Mouse (Mus musculus) CD4-positive helper T cell, adult 2 months (primary cell): Measurements from ENCODE around the gene Ccdc51.

ENCODE experiments used
- DNase-seq: peaks from one replicate; pipeline ENCODE4 v3.0.0-alpha.2; 2012; ENCODE audit warnings: low read depth, missing footprints, low spot score

The Ccdc51 gene

GRCm38 (mm10) chr9:109096856-109097255 lies 14.6 kb downstream of the Ccdc51 start:
- no peak for DNase-seq

- no peak for DNase-seq
Observed at GRCm38 (mm10) chr9:109097291-109097690, 15.0 kb downstream of the Ccdc51 start.

GRCm38 (mm10) chr9:109097831-109098230 lies 15.5 kb downstream of the Ccdc51 start:
- no peak for DNase-seq

- no peak for DNase-seq
Observed at GRCm38 (mm10) chr9:109098366-109098765, 16.1 kb downstream of the Ccdc51 start.

GRCm38 (mm10) chr9:109098969-109099368 lies 16.7 kb downstream of the Ccdc51 start:
- no peak for DNase-seq

- no peak for DNase-seq
Observed at GRCm38 (mm10) chr9:109100307-109100928, 18.1 kb downstream of the Ccdc51 start.

- no peak for DNase-seq
Observed at GRCm38 (mm10) chr9:109101933-109102445, 19.7 kb downstream of the Ccdc51 start.

- DNase-seq, result no peak
Observed at GRCm38 (mm10) chr9:109102541-109102940, 20.2 kb downstream of the Ccdc51 start.

GRCm38 (mm10) chr9:109103250-109103649 lies 21.0 kb downstream of the Ccdc51 start:
- DNase-seq, result no peak

- no peak for DNase-seq
Observed at GRCm38 (mm10) chr9:109104083-109104482, 21.8 kb downstream of the Ccdc51 start.

GRCm38 (mm10) chr9:109105011-109105410 lies 22.7 kb downstream of the Ccdc51 start:
- DNase-seq, result no peak

- no peak for DNase-seq
Observed at GRCm38 (mm10) chr9:109105648-109106047, 23.4 kb downstream of the Ccdc51 start.

GRCm38 (mm10) chr9:109107341-109107740 lies 25.0 kb downstream of the Ccdc51 start:
- no peak for DNase-seq

GRCm38 (mm10) chr9:109110240-109110639 lies 27.9 kb downstream of the Ccdc51 start:
- no peak for DNase-seq

GRCm38 (mm10) chr9:109111101-109111500 lies 28.8 kb downstream of the Ccdc51 start:
- DNase-seq, result no peak

- DNase-seq, result no peak
Observed at GRCm38 (mm10) chr9:109111591-109111990, 29.3 kb downstream of the Ccdc51 start.

- DNase-seq, result no peak
Observed at GRCm38 (mm10) chr9:109113331-109113730, 31.0 kb downstream of the Ccdc51 start.

- DNase-seq, result no peak
Observed at GRCm38 (mm10) chr9:109114276-109114675, 32.0 kb downstream of the Ccdc51 start.

GRCm38 (mm10) chr9:109114871-109115270 lies 32.6 kb downstream of the Ccdc51 start:
- DNase-seq, result no peak

GRCm38 (mm10) chr9:109116205-109116604 lies 33.9 kb downstream of the Ccdc51 start:
- no peak for DNase-seq

- no peak for DNase-seq
Observed at GRCm38 (mm10) chr9:109118106-109118505, 35.8 kb downstream of the Ccdc51 start.

- DNase-seq, result no peak
Observed at GRCm38 (mm10) chr9:109119571-109119970, 37.3 kb downstream of the Ccdc51 start.

GRCm38 (mm10) chr9:109120956-109121355 lies 38.7 kb downstream of the Ccdc51 start:
- no peak for DNase-seq
